Mouse (Mus musculus) mammary gland, adult 2 months (tissue): ENCODE data around the gene Hyal3. TPM values are rescaled to one million over a fixed set of nuclear protein-coding genes. Genes with fewer than 3 reads are reported as not detected.

Source experiments
- polyA plus RNA-seq: library from polyadenylated mRNA; depleted of rRNA; stranded (reverse); fragments of >200 nt; gene quantifications from 2 replicates; pipeline ENCODE4 v1.2.3, GENCODE M21; 2012; ENCODE audit warnings: low replicate concordance; rRNA removed

Hyal3 gene
- 2.0 and 3.1 TPM in 2 replicates for polyA plus RNA-seq

DNA sequence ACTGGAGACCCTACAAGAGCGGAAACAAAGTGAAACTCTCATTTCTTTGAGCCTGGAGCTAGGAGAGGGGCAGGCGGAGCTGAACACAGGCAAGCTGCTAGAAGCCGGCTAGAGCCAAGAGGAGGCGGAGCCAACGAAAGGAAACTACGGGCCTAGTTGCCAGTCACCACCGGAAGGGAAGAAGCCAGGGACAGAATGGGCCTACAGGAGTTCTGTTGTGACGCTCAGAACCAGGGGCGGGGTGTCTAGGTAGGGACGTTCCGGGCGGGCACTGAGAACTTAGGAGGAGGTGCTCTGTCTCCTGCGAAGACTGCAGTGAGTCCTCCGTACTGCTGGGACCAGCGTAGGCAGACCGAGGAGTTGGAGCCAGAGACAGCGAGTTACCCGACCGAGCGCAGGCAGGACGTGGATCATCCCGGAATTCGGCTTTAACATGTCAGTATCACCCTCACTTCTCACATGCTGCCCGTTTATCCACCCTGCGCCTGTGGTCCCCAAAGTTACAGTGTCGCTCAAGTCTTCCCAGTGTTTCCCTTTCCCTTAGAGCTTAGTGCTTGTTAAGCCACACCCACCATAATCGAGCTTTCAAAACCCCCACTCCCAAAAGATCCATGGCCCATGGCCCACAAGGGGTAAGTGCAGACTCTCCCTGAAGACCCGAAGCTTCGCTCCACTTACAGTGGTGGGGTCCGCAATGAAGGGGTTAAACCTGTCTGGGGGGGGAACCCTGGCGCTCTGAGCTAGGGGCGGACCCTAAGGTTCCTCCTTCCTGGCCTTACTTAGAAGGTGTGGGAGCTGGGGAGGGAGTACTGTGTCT lies at the start of gene Hyal3:
Gene Hyal3, plus strand, starts transcription at position 318 of the 817 bp plus-strand sequence.

DNA sequence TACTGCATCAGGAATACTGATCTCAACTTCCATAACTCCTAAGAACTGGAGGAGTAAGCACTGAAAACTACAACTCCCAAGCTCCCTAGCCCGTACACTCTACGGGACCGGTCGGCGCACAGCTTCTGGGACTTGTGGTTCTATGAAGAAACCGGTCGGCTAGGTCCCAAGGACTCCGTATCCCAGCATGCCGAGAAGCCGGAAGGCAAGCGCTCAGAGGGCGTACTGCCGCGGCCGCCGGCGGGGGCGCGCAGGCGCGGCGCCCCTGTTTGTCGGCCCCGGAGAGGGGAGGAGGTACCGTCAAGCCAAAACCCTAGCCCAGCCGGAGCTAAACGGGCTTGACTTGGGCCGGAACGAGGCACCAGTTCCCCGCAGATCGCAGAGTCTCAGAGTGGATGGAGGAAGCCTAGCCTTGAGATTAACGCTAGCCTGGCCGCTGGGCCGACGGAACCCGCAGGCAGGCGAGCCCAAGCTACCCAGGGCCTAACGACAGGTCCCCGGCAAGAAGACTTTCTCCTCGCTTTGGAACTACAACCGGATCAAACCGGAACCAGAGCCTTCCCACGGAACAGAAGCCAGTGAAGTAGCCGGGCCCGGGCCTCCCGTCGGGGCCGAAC lies 46.7 kb upstream of the Hyal3 start, which contains the start of gene Tmem115:
Gene Tmem115, plus strand, starts transcription at position 155 of the 617 bp plus-strand sequence.

DNA sequence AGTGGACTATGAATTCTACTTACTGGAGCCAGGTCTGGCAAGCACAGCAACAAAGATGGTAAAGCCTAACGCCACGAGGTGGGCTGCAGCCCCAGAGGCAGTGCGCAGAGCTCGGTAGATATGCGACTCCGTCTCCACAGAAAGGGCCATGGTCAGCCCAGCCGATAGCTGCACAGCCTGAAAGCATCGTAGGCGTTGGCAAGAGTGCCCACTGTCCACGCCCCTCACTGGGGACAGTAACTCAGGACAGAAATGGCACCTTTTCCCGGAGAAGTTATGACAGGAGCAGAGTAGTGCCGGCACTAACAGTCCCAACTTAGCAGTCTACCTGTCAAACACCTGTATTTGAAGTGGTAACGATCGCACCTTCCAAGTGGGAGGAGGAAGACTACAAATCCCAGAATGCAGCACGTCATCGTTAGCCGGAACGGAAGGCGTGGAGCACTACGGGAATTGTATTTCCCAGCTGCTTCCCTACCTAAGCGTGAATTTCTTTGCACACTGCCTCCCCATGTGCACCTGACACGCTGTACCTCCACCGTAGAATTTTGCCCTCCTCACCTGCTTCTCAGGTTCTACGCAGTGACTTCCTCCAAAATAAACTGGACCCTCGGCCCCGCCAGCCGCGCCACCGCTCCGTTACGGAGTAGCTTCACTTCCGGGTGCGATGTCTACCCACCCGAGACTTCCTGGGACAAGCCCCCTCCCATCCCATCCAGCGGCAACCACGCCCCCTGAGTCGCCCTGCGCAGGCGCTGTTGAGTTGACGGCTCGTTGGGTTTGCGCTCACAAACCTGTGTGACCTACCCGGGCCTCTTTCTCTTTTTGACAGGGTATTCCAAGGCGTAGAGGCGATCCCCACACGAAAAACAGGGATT lies 38.9 kb upstream of the Hyal3 start, which contains the start of the genes Cyb561d2 and Nprl2:
Gene Cyb561d2, minus strand, starts transcription at position 720 of the 878 bp plus-strand sequence.
Gene Nprl2, plus strand, starts transcription at position 753 of the 878 bp plus-strand sequence.

DNA sequence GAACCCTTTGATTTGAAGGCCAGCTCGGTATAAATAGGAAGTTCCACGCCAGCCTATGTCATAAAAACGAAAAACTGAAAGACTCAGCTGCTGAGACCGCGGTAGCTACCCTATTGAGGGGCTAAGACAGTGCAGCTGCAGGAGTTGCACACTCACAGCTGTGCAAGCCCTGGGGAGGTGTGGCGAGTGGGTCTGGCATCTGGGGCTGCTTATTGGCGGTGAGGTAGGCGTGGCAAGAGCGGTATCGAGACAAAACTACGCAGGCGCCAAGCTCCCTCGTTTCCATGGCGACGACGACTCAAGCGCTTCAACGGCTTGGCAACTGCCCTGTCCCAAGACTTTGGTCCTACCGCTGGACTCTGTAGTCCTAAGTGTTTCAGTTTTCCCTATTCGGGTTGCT lies 33.6 kb upstream of the Hyal3 start, which contains the start of gene Zmynd10:
Gene Zmynd10, plus strand, starts transcription at position 273 of the 400 bp plus-strand sequence.

DNA sequence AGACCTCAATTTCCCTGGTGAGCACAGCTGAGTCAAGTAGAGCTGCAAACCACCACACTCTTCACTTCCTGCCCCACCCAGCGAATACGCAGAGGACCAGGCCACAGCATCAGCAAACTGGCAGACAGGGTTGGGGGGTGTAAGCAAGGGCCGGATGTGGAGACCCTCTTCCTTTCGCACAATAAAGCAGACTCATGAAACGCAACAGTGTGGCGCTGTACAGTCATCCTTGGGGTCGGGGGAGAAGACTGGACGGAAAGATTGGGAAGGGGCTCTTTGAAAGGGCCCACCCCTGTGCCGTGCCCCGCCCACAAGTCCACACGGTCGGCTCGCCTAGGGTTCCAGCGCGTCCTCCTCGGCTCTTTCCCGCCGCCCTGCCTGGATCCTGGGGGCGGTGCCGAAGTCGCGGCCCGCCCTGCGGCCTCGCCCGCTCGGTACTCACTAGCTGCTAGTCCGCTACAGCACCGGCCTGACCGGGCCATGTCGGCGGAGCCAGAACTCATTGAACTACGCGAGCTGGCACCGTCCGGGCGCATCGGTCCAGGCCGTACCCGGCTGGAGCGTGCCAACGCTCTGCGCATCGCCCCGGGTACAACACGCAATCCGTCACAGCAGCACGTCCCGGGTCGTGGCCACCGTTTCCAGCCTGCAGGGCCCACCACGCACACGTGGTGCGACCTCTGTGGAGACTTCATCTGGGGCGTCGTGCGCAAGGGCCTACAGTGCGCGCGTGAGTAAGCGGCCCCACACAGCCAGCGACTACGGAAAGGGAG lies 29.3 kb upstream of the Hyal3 start, which contains the start of gene Rassf1:
Gene Rassf1, plus strand, starts transcription at position 439 of the 773 bp plus-strand sequence.

DNA sequence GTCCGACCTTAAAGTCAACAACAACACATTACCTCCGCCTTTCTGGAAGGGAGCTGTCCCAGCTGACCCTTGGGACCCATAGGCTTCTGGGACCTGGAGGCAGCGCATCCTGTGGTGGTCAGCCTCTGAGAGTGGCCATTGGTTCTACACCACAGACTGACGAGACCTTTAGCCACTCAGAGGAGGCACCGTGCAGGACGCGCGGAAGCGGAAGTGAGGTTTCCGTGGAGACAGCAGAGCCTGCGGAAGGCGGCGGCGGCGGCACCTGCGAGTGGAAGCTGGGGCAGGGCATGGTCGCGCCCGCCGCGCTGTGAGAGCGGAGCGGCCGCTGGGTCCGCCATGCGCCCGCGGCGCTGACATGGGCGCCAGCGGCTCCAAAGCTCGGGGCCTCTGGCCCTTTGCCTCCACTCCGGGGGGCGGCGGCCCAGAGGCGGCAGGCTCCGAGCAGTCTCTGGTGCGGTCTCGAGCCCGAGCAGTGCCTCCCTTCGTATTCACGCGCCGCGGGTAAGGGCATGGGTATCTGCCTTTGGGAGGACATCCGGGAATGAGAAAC lies 17.5 kb upstream of the Hyal3 start, which contains the start of gene Tusc2:
Gene Tusc2, plus strand, starts transcription at position 227 of the 553 bp plus-strand sequence.

DNA sequence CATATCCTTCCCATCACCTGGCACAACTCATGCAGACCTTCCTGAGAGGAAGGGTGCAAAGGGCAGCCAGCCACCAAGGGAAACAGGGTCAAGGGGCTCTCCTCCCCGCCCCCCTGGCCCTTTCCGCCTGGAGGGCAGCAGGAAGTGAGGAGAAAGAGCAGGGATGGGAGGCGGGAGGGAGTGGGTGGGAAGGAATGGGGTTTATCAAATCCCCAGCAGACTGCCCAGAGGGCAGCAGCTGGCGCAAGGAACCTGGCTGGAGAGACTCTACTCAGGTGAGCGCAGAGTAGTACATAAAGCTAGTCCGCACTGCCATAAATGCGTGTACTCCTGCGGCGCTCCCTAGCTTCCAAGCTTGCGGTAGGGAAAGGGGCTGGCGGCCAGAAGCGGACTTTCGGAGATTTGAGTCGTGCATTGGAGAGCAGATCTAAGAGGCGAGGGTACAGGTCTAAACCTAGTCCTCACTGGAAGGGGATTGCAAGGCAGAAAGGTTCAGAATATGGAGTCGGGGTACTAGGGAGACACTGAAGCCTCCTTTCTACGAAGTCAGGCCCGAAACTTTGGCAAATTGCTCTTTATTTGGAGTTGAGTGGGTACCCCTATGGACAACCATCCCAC lies 12.8 kb upstream of the Hyal3 start, which contains the start of gene Hyal2:
Gene Hyal2, plus strand, starts transcription at position 244 of the 618 bp plus-strand sequence.

DNA sequence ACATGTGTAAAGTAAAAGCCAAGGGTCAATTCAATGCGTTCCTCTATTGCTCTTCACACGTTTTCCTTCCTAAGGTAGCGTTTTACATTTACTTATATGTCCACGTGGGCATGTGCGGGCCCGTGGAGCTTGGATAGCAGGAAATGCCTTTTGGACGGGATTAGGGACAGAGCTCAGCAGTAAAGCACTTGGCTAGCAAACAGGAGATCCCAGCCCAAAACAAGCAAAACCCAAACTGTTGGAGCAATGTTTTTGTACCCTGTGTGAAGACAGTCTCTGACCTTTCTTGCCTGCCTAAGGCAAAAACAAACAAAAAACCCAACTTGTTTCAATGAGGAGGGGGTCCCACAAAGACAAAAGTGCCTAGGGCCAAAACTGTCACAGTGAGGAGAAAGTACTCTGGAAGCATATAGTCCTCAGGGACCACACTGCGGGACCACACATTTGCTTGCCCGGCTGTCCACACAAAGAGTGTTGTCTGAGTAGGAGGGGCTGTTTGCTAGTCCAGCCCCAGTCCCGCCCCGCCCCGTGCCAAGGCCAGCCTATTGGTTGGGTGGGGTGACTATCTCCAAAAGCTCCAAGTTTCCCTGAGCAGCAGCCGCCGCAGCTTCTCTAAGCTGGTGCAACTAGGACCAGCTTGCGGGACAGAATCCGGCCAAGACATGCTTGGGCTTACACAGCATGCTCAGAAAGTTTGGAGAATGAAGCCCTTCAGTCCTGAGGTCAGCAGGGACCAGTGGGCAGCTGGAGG lies 4.1 kb upstream of the Hyal3 start, which contains the start of gene Hyal1:
Gene Hyal1, plus strand, starts transcription at position 571 of the 751 bp plus-strand sequence.

DNA sequence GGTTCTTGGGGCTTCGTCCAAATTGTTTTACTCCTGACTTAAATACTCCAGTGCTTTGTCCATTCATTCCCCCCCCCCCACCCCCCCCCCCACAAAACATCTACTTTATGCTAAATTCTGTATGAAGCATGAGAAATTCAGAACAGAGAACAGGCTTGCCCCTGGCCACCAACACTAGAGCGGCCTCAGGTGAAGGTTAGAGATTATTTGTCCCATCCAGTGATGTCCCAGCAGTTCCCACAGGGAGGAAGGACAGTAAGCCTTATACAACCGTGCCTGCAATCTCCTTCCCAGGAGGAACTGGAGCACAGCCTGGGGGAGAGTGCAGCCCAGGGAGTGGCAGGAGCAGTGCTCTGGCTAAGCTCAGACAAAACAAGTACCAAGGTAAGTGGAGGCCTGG lies 2.0 kb upstream of the Hyal3 start, which contains the start of gene Naa80:
Gene Naa80, plus strand, starts transcription at position 301 of the 400 bp plus-strand sequence.

DNA sequence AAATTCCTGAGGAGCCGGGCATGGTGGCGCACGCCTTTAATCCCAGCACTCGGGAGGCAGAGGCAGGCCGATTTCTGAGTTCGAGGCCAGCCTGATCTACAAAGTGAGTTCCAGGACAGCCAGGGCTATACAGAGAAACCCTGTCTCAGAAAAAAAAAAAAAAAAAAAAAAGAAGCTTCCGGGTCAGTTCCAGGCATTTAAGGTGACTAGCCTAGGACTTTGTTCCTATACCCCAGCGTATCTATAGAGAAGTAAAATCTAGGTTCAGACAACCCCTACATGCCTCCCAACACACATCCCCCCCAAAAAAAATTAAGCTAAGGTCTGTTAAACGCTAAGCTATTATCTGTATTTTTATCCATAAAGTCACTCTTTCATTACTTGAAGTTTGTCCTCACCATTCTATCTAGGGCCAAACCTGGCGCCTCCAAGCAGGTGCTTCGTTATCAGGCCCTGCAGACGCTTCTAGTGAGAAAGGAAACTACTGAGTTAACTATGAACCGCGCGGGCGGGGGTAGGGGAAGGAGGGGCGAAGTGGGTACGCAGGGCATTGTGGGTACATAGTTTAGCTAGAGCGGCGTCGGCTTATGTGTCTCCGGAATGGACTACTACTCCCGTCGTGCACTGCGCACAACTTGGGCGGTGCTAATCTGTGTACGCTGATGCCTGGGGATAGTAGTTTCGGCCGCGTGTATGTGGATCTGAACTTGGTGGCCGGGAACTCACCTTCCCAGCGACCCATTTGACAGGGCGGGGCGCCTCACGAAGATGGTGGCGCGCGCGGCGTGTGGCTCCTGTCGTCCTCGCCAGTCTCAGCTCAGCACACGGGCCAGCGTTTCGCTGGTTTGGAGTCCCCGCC lies 6.6 kb downstream of the Hyal3 start, which contains the start of gene Ifrd2:
Gene Ifrd2, plus strand, starts transcription at position 669 of the 859 bp plus-strand sequence.

DNA sequence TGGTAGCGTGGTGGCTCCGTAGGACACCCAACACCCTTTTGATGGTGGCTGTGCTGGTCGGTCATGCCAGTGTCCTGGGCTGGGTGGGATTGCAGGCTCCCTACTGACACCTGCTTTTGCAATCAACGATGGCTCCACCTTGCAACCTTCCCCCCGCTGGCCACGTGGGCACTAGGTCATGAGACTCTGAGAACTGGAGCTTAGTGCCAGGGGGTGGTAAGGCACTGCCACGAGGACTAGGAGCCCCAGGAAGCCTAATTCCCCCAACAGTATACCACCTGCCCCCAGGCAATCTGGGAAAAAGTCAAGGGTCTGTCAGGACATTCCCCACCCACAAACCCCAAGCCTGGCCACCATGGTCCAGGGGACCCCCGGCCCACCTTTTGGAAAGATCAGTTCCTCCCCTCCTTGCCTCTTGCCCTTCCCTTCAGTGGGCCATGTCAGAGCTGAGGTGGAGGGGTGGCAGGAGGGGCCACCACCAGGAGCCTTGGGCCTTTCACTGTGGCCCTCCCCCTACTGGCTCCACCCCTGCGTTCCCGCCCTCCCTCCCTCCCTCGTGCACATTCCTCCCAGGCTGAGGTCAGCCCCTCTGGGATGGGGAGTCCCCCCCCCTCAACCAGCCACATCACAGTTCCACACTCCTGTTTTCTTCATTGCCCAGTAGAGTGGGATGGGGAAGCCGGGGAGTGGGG lies 28.3 kb downstream of the Hyal3 start, which contains the start of gene Sema3b:
Gene Sema3b, minus strand, starts transcription at position 489 of the 692 bp plus-strand sequence.

DNA sequence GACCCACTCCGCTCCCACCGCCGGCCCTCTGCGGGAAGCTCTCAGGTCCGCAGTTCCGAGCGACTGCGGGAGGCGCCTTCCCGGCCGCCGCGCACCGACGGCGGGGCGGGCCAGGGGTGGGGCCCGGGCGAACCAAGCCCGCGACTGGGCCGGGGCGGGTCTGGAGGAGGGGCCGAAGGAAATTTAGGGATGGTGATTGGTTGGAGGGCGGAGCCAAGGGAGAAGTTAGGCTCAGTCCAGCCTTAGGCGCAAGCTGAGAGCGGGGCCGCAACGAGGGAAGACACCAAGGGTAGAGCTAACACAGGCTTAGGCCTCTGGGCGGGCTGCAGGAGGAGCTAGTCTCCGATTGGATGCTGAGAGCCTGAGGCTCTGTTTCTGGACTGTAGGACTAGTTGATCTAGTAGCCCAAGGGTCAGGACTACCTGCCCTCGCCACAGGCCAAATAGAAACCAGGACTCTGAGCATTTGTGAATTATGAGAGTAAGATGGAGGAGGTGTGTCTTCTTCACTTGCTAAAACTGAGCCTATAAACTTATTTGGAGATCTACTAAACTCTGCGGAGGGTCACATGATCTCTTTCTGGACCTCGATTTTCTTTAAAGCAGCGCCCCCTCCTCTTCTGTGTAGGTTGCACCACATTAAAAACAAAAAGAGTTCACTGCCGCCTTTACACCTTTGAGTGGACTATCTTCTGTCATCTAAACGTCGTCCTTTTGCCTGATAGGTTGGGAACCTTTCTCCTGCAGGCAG lies 54.8 kb downstream of the Hyal3 start, which contains the start of gene Gnai2:
Gene Gnai2, minus strand, starts transcription at position 89 of the 750 bp plus-strand sequence.

Other genes with a start within 250 kb of the Hyal3 start
- 25.1 and 54.0 TPM in 2 replicates for gene Hemk1, start 242.5 kb upstream of the Hyal3 start, polyA plus RNA-seq
- 1.6 and 10.8 TPM in 2 replicates for gene 6430571L13Rik, start 240.2 kb upstream of the Hyal3 start, polyA plus RNA-seq
- gene Cacna2d2, start 181.2 kb upstream of the Hyal3 start, polyA plus RNA-seq, result 1.1 TPM in 2 replicates
- 52.8 and 69.9 TPM in 2 replicates for gene Tmem115, start 46.9 kb upstream of the Hyal3 start, polyA plus RNA-seq
- 42.9 and 53.0 TPM in 2 replicates for gene Cyb561d2, start 38.6 kb upstream of the Hyal3 start, polyA plus RNA-seq
- 30.3 and 52.5 TPM in 2 replicates for gene Nprl2, start 38.6 kb upstream of the Hyal3 start, polyA plus RNA-seq
- gene Zmynd10, start 33.5 kb upstream of the Hyal3 start, polyA plus RNA-seq, result 0.27 and 0.43 TPM in 2 replicates
- gene Rassf1, start 29.3 kb upstream of the Hyal3 start, polyA plus RNA-seq, result 27.1 and 27.4 TPM in 2 replicates
- gene Tusc2, start 17.6 kb upstream of the Hyal3 start, polyA plus RNA-seq, result 71.7 and 73.9 TPM in 2 replicates
- gene Hyal2, start 12.9 kb upstream of the Hyal3 start, polyA plus RNA-seq, result 68.1 and 108 TPM in 2 replicates
- gene Hyal1, start 3.9 kb upstream of the Hyal3 start, polyA plus RNA-seq, result 13.5 and 19.6 TPM in 2 replicates
- gene Naa80, start 1.9 kb upstream of the Hyal3 start, polyA plus RNA-seq, result 95.4 and 131 TPM in 2 replicates
- 47.1 and 51.8 TPM in 2 replicates for gene Ifrd2, start 6.8 kb downstream of the Hyal3 start, polyA plus RNA-seq
- 26.3 and 36.9 TPM in 2 replicates for gene Sema3b, start 28.4 kb downstream of the Hyal3 start, polyA plus RNA-seq
- gene Gnai2, start 54.5 kb downstream of the Hyal3 start, polyA plus RNA-seq, result 728 and 772 TPM in 2 replicates
- 13.1 and 66.0 TPM in 2 replicates for gene Slc38a3, start 88.7 kb downstream of the Hyal3 start, polyA plus RNA-seq
- 0.06 TPM in 1 of 2 replicates, not detected in the other for gene Gnat1, start 98.9 kb downstream of the Hyal3 start, polyA plus RNA-seq
- 59.1 and 84.4 TPM in 2 replicates for gene Sema3f, start 129.7 kb downstream of the Hyal3 start, polyA plus RNA-seq
- 75.3 and 160 TPM in 2 replicates for gene Rbm5, start 190.2 kb downstream of the Hyal3 start, polyA plus RNA-seq